Comparison of ENCODE assay signal across 38 mouse cellular contexts in genomic region chr7:101886274-101886673, GRCm38 (mm10). TPM values are rescaled to one million over a fixed set of nuclear protein-coding genes. Genes with fewer than 3 reads are reported as not detected.
"Had no signal": no experiment of that assay in that cellular context is flagged by ENCODE, and none has a peak within 500 bp of the region (broad histone marks: within the 10 kb centered on the region; RNA-seq: fewer than 3 reads in every experiment).

No protein-coding gene starts in this region.

- H3K9me3 ChIP-seq: heart, embryonic 12.5 days; heart, embryonic 13.5 days; heart, embryonic 15.5 days; hindbrain, embryonic 10.5 days; hindbrain, embryonic 12.5 days; hindbrain, embryonic 13.5 days; hindbrain, embryonic 15.5 days; intestine, embryonic 15.5 days; kidney, embryonic 15.5 days had no signal

- DNase-seq: heart, postnatal 10 days; heart, postnatal 14 days; heart, postnatal 36 days; heart, postnatal 4 days; kidney, adult 11 months; kidney, adult 18-20 months; kidney, adult 2 months; kidney, adult 8-10 months; kidney, adult 9 months; kidney, postnatal 10 days; kidney, postnatal 14 days; kidney, postnatal 36 days; kidney, postnatal 4 days; layer of hippocampus, adult 9-11 months; layer of hippocampus, postnatal 36 days had no signal

- H3K27ac ChIP-seq: heart, embryonic 13.5 days; heart, embryonic 15.5 days; hindbrain, embryonic 10.5 days; hindbrain, embryonic 12.5 days; hindbrain, embryonic 13.5 days; hindbrain, embryonic 14.5 days; hindbrain, embryonic 15.5 days; hindbrain, postnatal 0 days; intestine, embryonic 15.5 days; kidney, embryonic 15.5 days; kidney, postnatal 0 days; layer of hippocampus, adult 2 months; left cerebral cortex, adult 2 months had no signal

- H3K36me3 ChIP-seq: heart, embryonic 12.5 days; heart, embryonic 13.5 days; heart, embryonic 15.5 days; hindbrain, embryonic 10.5 days; hindbrain, embryonic 12.5 days; hindbrain, embryonic 13.5 days; hindbrain, embryonic 15.5 days; intestine, embryonic 15.5 days; kidney, embryonic 15.5 days had no signal

- H3K4me1 ChIP-seq: heart, embryonic 12.5 days; heart, embryonic 13.5 days; heart, embryonic 15.5 days; hindbrain, embryonic 12.5 days; hindbrain, embryonic 13.5 days; hindbrain, embryonic 15.5 days; intestine, embryonic 15.5 days had no signal

- ATAC-seq: hindbrain, embryonic 16.5 days; hindbrain, postnatal 0 days; inflammation-experienced regulatory T-cells, adult 6 months; intestine, embryonic 15.5 days; intestine, embryonic 16.5 days; intestine, postnatal 0 days had no signal

- H3K4me3 ChIP-seq: heart, embryonic 12.5 days; heart, embryonic 13.5 days; heart, embryonic 15.5 days; hindbrain, embryonic 10.5 days; hindbrain, embryonic 12.5 days; hindbrain, embryonic 13.5 days; hindbrain, embryonic 15.5 days; intestine, embryonic 15.5 days; kidney, embryonic 15.5 days; layer of hippocampus, adult 2 months; left cerebral cortex, adult 2 months had no signal

- H3K9ac ChIP-seq: heart, embryonic 12.5 days; heart, embryonic 13.5 days; heart, embryonic 15.5 days; hindbrain, embryonic 12.5 days; hindbrain, embryonic 13.5 days; hindbrain, embryonic 14.5 days; hindbrain, embryonic 15.5 days; intestine, embryonic 15.5 days; kidney, embryonic 15.5 days had no signal

RNA-seq across cellular contexts. Expression of gene Folr1, which starts 15.7 kb away (rescaled TPM):
- total RNA-seq: hematopoietic stem cell, adult 5-6 weeks; left cerebral cortex, adult 18-20 months had no signal

RNA-seq across cellular contexts. Expression of gene Tomt, which starts 19.9 kb away (rescaled TPM):
- total RNA-seq: heart, postnatal 10 days; heart, postnatal 14 days; heart, postnatal 25 days; heart, postnatal 36 days; heart, postnatal 4 days; layer of hippocampus, adult 18-20 months; layer of hippocampus, postnatal 25 days; layer of hippocampus, postnatal 36 days; left cerebral cortex, adult 18-20 months; left cerebral cortex, adult 2 months had no signal

RNA-seq across cellular contexts. Expression of gene Folr2, which starts 29.3 kb away (rescaled TPM):
- total RNA-seq: hematopoietic stem cell, adult 5-6 weeks; layer of hippocampus, postnatal 36 days; left cerebral cortex, adult 2 months had no signal
